Mouse (Mus musculus) gastrocnemius, postnatal 25 days (tissue): ENCODE measurements at regions not wholly inside any gene's neighbourhood (a gene's known extent, or its start where the extent isn't known, plus 50 kb on each side); places are given as distances from the start of the nearest gene placed in this dataset.

Source experiments
- DNase-seq: peaks from one replicate; pipeline ENCODE4 v3.0.0; 2022

- DNase-seq: no peak
These were observed 50.2 kb upstream of the Adtrp start for GRCm38 (mm10) chr13:41897481-41898317.
